Mouse (Mus musculus): ENCODE measurements around the gene App. TPM values are rescaled to one million over a fixed set of nuclear protein-coding genes. Genes with fewer than 3 reads are reported as not detected.

Gene App
- polyA plus RNA-seq, 1 experiment from 2014 or later, result 161 TPM

DNA sequence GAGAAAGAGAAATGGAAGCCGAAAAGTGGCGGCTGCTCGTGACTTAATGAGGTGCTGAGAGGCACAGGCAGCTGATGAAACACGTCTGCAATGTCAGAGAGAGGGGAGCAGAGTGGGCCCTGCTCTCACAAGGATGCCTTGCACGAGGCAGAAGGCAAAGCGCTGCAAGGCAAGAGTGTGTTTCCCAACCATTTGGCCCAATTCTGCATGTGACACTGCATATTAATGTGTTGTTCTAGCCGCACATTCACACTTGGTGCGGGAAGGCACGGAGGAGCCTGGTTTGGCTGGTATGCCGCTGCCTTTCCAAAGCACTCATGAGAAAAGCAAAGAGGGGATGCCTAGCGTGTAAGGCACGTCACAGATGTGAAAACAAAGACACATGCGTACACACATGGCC, 63.1 kb downstream of the App start:
- no peaks in the 10 kb centered on the region for H3K9me3 ChIP-seq
- no peak overlapping the region for H3K4me3 ChIP-seq
- H3K4me1 ChIP-seq (replicated peaks), result peaks cover 20% of the 10 kb centered on the region
- H3K27me3 ChIP-seq (ENCODE audit: insufficient read depth, poor library complexity, severe bottlenecking), result no peaks in the 10 kb centered on the region
- H3K36me3 ChIP-seq, result peaks cover 5% of the 10 kb centered on the region; the same call in 1 of the 2 replicates
- peak; percentile 2 for DNase-seq (ENCODE audit: low spot score)
- WGBS, result 81% methylated on average over 13 of the region's 13 CpGs
- H3K27ac ChIP-seq, result peak overlapping the region; percentile 6; the same call in 1 of the 2 replicates

DNA sequence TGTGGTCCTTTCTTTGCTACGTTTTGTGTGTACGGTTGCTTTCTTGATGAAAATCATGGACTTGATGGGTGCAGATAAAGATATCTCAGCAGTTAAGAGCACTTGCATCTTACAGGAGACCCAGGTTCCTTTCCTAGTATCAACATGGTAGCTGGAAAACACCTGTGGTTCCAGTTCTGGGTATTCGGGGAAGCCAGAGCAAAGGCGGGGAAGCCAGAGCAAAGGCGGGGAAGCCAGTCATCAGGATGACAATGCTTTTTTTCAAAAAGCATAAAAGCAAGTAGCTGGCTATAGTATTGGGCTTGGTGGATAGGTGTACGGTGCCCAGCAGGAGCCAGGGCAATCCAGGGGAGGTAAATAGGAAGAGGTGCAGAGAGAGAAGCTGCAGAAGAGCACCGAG, 65.1 kb downstream of the App start:
- WGBS, result 90% methylated on average over 7 of the region's 7 CpGs
- Histone ChIP-seq H3K27ac (no peak overlapping the region), H3K4me3 (no peak overlapping the region)

DNA sequence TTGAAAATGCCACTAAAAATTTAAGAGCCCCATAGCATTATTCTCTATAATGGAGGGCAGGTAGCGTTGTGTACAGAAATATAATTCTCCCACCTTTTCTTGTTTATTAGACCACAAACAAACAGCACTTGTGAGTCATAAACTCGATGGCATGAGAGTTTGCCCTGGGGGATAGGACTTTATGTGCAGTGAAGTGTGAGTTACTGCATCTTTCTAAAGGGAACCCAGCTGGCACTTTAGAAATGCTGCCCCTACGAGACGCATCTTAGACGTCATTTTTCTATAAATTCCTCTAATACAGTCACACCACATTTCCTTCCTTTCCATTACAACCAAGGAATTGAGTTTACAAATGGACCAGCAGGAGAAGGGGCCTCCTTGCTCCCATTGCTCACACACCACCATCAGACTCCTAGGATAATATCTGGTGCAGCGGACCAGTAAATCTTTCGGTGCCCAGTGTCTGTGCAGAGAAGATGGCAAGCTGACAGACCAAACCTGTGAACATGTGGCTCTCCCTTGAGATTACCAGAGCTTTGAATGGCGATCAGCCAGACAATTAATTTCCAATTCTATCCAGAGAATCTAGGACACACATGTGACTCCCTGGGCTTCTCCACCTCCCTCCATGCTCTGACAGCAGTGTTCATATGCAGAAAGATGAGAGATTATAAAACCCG, 66.8 kb downstream of the App start:
- Histone ChIP-seq H3K4me1 (replicated peaks) (peaks cover 24% of the 10 kb centered on the region), H3K36me3 (peaks cover 15% of the 10 kb centered on the region), H3K4me3 (no peak overlapping the region), H3K27ac (no peak overlapping the region), H3K9me3 (no peaks in the 10 kb centered on the region), H3K27me3 (ENCODE audit: insufficient read depth, poor library complexity, severe bottlenecking) (no peaks in the 10 kb centered on the region)
- DNase-seq (ENCODE audit: low spot score), result peak; percentile 0
- WGBS, result 88% methylated on average over 9 of the region's 9 CpGs

More for the DNA sequence above, 65.1 kb downstream of the App start:
- DNase-seq (ENCODE audit: low spot score), result no peak
- no peaks in the 10 kb centered on the region for H3K9me3 ChIP-seq
- no peaks in the 10 kb centered on the region for H3K36me3 ChIP-seq
- peaks cover 20% of the 10 kb centered on the region for H3K4me1 ChIP-seq (replicated peaks)
- H3K27me3 ChIP-seq (ENCODE audit: insufficient read depth, poor library complexity, severe bottlenecking), result no peaks in the 10 kb centered on the region

DNA sequence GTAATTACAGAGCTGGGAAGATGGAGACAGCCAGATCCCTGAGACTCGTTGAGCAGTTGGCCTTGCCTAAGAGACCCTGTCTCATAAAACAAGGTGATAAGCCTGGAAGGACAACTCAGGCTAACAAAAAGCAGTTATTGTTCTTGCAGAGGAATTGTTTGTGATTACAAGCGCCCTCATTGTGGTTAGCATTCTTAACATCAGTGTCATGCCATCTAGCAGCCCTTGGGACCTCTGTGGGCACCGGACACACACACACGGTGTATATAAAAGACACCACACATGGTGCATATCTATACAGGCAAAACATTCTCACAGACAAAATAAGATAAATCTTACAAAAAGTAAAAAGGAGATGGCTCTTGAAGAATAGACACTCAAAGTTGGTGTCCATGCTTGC, 68.0 kb downstream of the App start:
- 84% methylated on average over 4 of the region's 4 CpGs for WGBS
- no peaks in the 10 kb centered on the region for H3K27me3 ChIP-seq (ENCODE audit: insufficient read depth, poor library complexity, severe bottlenecking)
- H3K4me1 ChIP-seq (replicated peaks), result peaks cover 25% of the 10 kb centered on the region
- H3K36me3 ChIP-seq, result peaks cover 26% of the 10 kb centered on the region
- H3K9me3 ChIP-seq, result no peaks in the 10 kb centered on the region
- DNase-seq (ENCODE audit: low spot score), result peak; percentile 1
- no peak overlapping the region for H3K4me3 ChIP-seq
- no peak overlapping the region for H3K27ac ChIP-seq

DNA sequence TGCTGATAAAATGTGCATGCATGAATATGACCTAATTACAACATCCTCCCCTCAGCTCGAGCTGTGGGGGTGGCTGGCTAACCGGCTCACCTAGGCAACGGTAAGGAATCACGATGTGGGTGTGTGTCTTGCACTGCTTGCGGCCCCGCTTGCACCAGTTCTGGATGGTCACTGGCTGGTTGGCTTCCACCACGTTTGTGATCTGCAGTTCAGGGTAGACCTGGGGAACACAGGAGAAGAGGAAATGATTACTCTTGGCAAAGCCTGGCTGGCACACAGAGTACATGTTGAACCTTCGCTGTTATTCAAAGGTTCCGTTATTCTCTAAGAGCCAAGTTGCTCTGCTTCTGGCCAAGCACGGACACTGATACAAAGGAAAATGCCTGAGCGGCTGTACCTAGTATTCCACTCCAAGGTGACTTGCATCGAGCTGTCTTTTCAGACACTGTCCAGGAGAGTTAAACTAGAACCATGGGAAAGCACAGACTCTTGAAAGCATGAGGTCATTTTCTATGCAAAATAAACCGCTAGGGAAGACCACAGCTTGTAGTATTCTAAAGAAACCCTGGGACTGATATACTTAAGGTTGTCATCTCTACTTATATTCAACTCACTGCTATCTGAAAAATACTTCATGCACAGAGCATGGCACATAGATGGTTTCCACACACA, 70.3 kb downstream of the App start:
- Histone ChIP-seq H3K27ac (no peak overlapping the region), H3K9me3 (no peaks in the 10 kb centered on the region), H3K27me3 (ENCODE audit: insufficient read depth, poor library complexity, severe bottlenecking) (no peaks in the 10 kb centered on the region), H3K36me3 (peaks cover 29% of the 10 kb centered on the region), H3K4me3 (no peak overlapping the region), H3K4me1 (replicated peaks) (peaks cover 35% of the 10 kb centered on the region)
- DNase-seq (ENCODE audit: low spot score), result peak; percentile 1
- WGBS, result 89% methylated on average over 13 of the region's 13 CpGs

DNA sequence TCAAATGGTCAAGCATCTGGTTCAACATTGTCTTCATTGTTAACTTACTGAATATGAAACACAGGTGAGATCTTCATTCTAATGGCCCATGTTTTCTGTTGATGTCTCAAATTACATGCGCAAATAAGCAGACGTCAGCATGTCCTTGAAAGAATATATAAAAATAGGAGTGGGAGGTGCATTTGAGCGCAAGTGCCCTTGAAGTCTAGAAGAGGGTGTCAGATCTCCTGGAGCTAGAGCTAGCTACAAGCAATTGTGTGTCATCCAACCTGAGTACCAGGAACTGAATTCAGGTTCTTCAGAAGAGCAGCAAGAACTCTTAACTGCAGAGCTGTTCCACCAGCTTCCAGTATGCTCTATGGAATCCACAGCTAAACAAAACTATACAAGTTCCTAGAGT, 72.0 kb downstream of the App start:
- DNase-seq (ENCODE audit: low spot score), result no peak
- Histone ChIP-seq H3K4me3 (no peak overlapping the region), H3K9me3 (no peaks in the 10 kb centered on the region), H3K36me3 (peaks cover 38% of the 10 kb centered on the region), H3K4me1 (replicated peaks) (peaks cover 28% of the 10 kb centered on the region), H3K27me3 (ENCODE audit: insufficient read depth, poor library complexity, severe bottlenecking) (no peaks in the 10 kb centered on the region), H3K27ac (no peak overlapping the region)
- 90% methylated on average over 3 of the region's 3 CpGs for WGBS

DNA sequence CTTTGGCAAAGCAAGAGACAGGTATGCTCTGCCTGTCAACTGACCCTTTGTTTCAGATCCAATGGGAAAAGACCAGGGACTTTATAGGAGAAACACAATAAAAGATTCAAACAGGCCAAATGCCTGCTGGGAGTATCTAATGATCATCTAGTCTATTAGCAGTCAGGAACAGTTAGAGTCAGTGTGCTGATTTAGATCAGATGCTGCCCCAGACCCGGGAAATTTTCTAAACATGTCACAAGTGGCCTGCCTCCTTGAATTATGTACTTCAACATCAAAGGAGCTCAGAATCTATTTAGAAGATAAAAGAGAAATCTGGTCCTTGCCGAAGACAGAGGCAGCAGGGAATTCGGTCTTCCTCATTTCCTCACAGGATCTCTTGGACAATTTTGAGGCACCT, 72.8 kb downstream of the App start:
- Histone ChIP-seq H3K27me3 (ENCODE audit: insufficient read depth, poor library complexity, severe bottlenecking) (no peaks in the 10 kb centered on the region), H3K9me3 (no peaks in the 10 kb centered on the region), H3K4me1 (replicated peaks) (peaks cover 23% of the 10 kb centered on the region), H3K36me3 (peaks cover 38% of the 10 kb centered on the region), H3K4me3 (no peak overlapping the region), H3K27ac (no peak overlapping the region)
- WGBS, result 59% methylated on average over 3 of the region's 3 CpGs
- DNase-seq (ENCODE audit: low spot score), result no peak

DNA sequence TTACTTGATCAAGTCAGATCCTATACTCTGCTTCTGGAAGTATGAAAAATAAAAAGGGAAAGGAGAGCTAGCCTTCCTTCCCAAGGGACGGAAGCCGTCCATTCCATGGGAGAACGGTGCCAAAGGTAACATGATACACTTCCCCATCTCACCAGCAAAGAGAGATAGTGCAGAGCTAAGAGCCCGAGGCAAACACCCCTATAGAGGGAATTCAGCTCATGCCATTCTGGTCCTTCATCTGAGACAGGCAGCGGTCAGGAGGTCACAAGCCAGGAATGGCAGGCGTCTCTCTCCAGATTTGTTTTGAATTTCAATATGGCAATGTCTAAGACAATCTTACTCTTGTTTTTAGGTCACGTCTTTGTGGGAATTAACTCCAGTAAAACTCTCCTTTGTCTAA, 74.1 kb downstream of the App start:
- H3K4me3 ChIP-seq, result no peak overlapping the region
- DNase-seq (ENCODE audit: low spot score), result peak; percentile 55
- 36% methylated on average over 7 of the region's 7 CpGs for WGBS

DNA sequence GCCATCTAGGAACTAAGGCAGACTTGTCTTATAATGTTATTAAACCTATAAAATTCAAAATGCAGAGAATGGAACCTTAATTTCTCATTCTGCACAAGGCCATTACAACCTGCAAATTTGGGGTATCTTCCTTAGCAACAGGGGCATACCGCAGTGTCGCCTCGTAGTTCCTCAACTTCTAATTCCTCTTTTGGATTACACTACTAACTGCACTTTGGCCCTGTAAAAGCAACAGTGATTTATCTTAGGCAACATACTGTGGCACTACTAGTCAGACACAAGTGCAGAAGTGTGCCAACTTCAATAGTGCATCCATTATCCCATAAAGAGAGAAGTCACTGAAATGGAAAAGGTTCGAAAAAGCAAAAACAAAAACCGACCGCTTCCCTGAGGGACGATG, 74.5 kb downstream of the App start:
- Histone ChIP-seq H3K27me3 (ENCODE audit: insufficient read depth, poor library complexity, severe bottlenecking) (no peaks in the 10 kb centered on the region), H3K9me3 (no peaks in the 10 kb centered on the region), H3K4me1 (replicated peaks) (peaks cover 26% of the 10 kb centered on the region), H3K4me3 (no peak overlapping the region), H3K36me3 (peaks cover 38% of the 10 kb centered on the region), H3K27ac (no peak overlapping the region)
- DNase-seq (ENCODE audit: low spot score), result no peak
- 90% methylated on average over 7 of the region's 7 CpGs for WGBS

More for the DNA sequence above, 74.1 kb downstream of the App start:
- H3K36me3 ChIP-seq, result peaks cover 38% of the 10 kb centered on the region
- H3K27ac ChIP-seq, result no peak overlapping the region
- H3K9me3 ChIP-seq, result no peaks in the 10 kb centered on the region
- H3K27me3 ChIP-seq (ENCODE audit: insufficient read depth, poor library complexity, severe bottlenecking), result no peaks in the 10 kb centered on the region
- H3K4me1 ChIP-seq (replicated peaks), result peaks cover 23% of the 10 kb centered on the region

DNA sequence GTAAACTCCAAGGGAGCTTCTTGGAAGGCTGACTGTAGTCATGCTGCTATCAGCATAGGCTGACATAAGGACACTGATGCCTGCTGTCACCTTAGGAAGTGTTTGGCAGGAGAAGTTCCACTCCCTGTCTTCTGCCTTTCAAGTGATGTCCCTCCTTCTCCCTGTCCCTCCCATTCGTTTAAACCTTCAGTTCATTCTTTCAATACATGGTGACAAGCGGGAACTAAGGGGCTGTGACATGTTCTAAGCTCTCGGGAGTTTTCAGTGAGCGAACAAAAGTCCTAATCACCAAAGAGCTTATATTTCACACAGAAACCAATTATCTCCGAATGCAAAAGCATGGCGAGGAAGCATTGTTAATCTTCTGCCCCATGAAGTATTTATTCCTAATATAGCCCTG, 77.2 kb downstream of the App start:
- DNase-seq (ENCODE audit: low spot score), result no peak
- no peak overlapping the region for H3K4me3 ChIP-seq
- peaks cover 48% of the 10 kb centered on the region for H3K4me1 ChIP-seq (replicated peaks)
- no peaks in the 10 kb centered on the region for H3K27me3 ChIP-seq (ENCODE audit: insufficient read depth, poor library complexity, severe bottlenecking)
- H3K36me3 ChIP-seq, result peaks cover 23% of the 10 kb centered on the region
- no peaks in the 10 kb centered on the region for H3K9me3 ChIP-seq
- 71% methylated on average over 6 of the region's 6 CpGs for WGBS
- H3K27ac ChIP-seq, result no peak overlapping the region

DNA sequence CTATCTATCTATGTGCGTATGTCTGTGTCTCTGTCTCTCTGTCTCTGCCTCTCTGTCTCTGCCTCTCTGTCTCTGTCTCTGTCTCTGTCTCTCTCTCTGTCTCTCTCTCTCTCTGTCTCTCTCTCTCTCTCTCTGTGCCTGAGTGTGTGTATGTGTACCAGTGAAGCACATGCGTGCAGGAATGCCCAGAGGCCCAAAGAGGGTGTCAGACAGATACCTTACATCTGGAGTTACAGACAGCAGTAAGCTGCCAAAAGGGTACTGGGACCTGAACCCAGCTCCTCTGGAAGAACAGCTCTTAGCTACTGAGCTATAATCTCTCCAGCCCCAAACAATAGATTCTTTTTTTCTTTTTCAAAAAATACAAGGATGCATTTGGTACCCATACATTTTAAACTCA, 77.6 kb downstream of the App start:
- 92% methylated on average over 2 of the region's 2 CpGs for whole genome bisulfite sequencing
- no peak for DNase-seq (ENCODE audit: low spot score)

DNA sequence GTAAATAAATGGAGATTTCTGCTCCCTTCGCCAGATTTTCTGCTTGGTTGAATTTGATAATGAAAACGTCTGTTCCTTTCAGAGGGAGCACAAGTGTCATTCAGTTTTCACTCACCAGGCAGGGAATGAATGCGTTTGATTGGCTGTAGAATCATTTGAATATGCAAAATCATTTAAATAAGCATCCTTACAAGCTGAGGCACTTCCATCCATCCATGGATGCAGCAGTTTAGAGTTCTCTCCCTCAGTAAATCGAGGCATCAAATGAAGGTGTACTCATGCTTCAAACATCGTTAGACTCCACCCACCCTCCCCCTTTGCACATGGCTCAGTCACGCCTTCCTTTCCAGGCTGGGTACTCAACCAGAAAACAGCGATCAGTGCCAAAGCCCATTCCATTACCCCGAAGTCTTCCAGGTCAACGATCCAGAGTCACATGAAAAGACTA, 80.9 kb downstream of the App start:
- Histone ChIP-seq H3K27me3 (ENCODE audit: insufficient read depth, poor library complexity, severe bottlenecking) (no peaks in the 10 kb centered on the region), H3K36me3 (peaks cover 17% of the 10 kb centered on the region), H3K9me3 (no peaks in the 10 kb centered on the region), H3K4me1 (replicated peaks) (peaks cover 45% of the 10 kb centered on the region), H3K27ac (no peak overlapping the region), H3K4me3 (no peak overlapping the region)
- whole genome bisulfite sequencing, result 38% methylated on average over 9 of the region's 9 CpGs
- DNase-seq (ENCODE audit: low spot score), result peak; percentile 34

More for the DNA sequence above, 77.6 kb downstream of the App start:
- H3K4me1 ChIP-seq (replicated peaks), result peaks cover 50% of the 10 kb centered on the region
- peaks cover 24% of the 10 kb centered on the region for H3K36me3 ChIP-seq
- H3K4me3 ChIP-seq, result no peak overlapping the region
- no peaks in the 10 kb centered on the region for H3K27me3 ChIP-seq (ENCODE audit: insufficient read depth, poor library complexity, severe bottlenecking)
- no peaks in the 10 kb centered on the region for H3K9me3 ChIP-seq
- H3K27ac ChIP-seq, result no peak overlapping the region

DNA sequence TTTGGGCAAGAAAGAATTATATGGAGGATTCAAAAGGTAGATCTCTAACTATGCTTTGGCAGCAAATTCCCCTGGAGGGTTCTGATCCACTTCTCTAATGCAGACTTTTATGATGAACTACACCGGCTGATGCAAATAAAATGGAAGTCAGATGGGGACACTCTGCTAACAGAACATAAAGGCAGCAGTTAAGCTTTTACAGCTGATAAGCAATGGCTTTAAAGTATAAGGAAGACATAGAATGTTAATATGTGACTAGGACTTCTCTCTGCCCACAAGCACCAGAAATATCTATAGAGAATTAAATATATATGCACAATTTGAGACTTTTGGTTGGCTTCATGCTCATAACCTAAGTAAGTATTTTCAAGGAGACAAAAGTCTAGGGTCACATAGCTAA, 81.4 kb downstream of the App start:
- Histone ChIP-seq H3K4me1 (replicated peaks) (peaks cover 49% of the 10 kb centered on the region), H3K27ac (no peak overlapping the region), H3K27me3 (ENCODE audit: insufficient read depth, poor library complexity, severe bottlenecking) (no peaks in the 10 kb centered on the region), H3K4me3 (no peak overlapping the region), H3K36me3 (peaks cover 14% of the 10 kb centered on the region), H3K9me3 (no peaks in the 10 kb centered on the region)
- 86% methylated on average over 1 of the region's 1 CpGs for WGBS
- no peak for DNase-seq (ENCODE audit: low spot score)

Data from hindbrain, embryonic 10.5 days (tissue).